Mouse (Mus musculus): Measurements from ENCODE around the gene Ankrd17.
"Not testable (repeated sequence)": the region's sequence is repeated elsewhere in the genome, so short reads cannot be mapped to it uniquely, and the experiment has no call there.

Gene Ankrd17

GRCm38 (mm10) chr5:90332478-90332877 lies 33.9 kb downstream of the Ankrd17 start:
- DNase-seq: no peak

- no peak for DNase-seq
Measured at GRCm38 (mm10) chr5:90331071-90331470, 35.3 kb downstream of the Ankrd17 start.

- no peak for DNase-seq
Measured at GRCm38 (mm10) chr5:90298396-90298795, 68.0 kb downstream of the Ankrd17 start.

- DNase-seq: no peak
Measured at GRCm38 (mm10) chr5:90289887-90290286, 76.5 kb downstream of the Ankrd17 start.

GRCm38 (mm10) chr5:90286559-90286958 lies 79.8 kb downstream of the Ankrd17 start:
- DNase-seq: peak; percentile 30

- no peak for DNase-seq
Measured at GRCm38 (mm10) chr5:90280061-90280460, 86.3 kb downstream of the Ankrd17 start.

GRCm38 (mm10) chr5:90279418-90279817 lies 87.0 kb downstream of the Ankrd17 start:
- DNase-seq: no peak

- DNase-seq: no peak
Measured at GRCm38 (mm10) chr5:90277443-90277842, 88.9 kb downstream of the Ankrd17 start.

GRCm38 (mm10) chr5:90274806-90275205 lies 91.6 kb downstream of the Ankrd17 start:
- no peak for DNase-seq

- DNase-seq: not testable (repeated sequence)
Measured at GRCm38 (mm10) chr5:90262230-90262629, 104.1 kb downstream of the Ankrd17 start.

- no peak for DNase-seq
Measured at GRCm38 (mm10) chr5:90257023-90257422, 109.4 kb downstream of the Ankrd17 start.

GRCm38 (mm10) chr5:90247503-90247902 lies 118.9 kb downstream of the Ankrd17 start:
- DNase-seq: no peak

- DNase-seq: no peak
Measured at GRCm38 (mm10) chr5:90246987-90247386, 119.4 kb downstream of the Ankrd17 start.

GRCm38 (mm10) chr5:90246567-90246966 lies 119.8 kb downstream of the Ankrd17 start:
- DNase-seq: no peak

- no peak for DNase-seq
Measured at GRCm38 (mm10) chr5:90245416-90245815, 121.0 kb downstream of the Ankrd17 start.

- DNase-seq: no peak
Measured at GRCm38 (mm10) chr5:90235217-90235616, 131.2 kb downstream of the Ankrd17 start.

- no peak for DNase-seq
Measured at GRCm38 (mm10) chr5:90233305-90233704, 133.1 kb downstream of the Ankrd17 start.

- no peak for DNase-seq
Measured at GRCm38 (mm10) chr5:90229760-90230159, 136.6 kb downstream of the Ankrd17 start.

- DNase-seq: no peak
Measured at GRCm38 (mm10) chr5:90226696-90227095, 139.7 kb downstream of the Ankrd17 start.

- no peak for DNase-seq
Measured at GRCm38 (mm10) chr5:90224730-90225129, 141.6 kb downstream of the Ankrd17 start.

GRCm38 (mm10) chr5:90223534-90224381 lies 142.6 kb downstream of the Ankrd17 start, which contains the start of gene Cox18:
TSS of gene Cox18 (minus strand) at chr5:90224001.
- DNase-seq: peak; percentile 98

- DNase-seq: no peak
Measured at GRCm38 (mm10) chr5:90222937-90223336, 143.4 kb downstream of the Ankrd17 start.

GRCm38 (mm10) chr5:90217791-90218190 lies 148.6 kb downstream of the Ankrd17 start:
- no peak for DNase-seq

- no peak for DNase-seq
Measured at GRCm38 (mm10) chr5:90217226-90217625, 149.2 kb downstream of the Ankrd17 start.

GRCm38 (mm10) chr5:90213356-90213755 lies 153.0 kb downstream of the Ankrd17 start:
- no peak for DNase-seq
